In genomic region chr17:51789098-51789497, GRCm38 (mm10) we compare ENCODE assay signal across 21 mouse cellular contexts. TPM values are rescaled to one million over a fixed set of nuclear protein-coding genes. Genes with fewer than 3 reads are reported as not detected.
A peak's percentile ranks its signal among the peaks of the same experiment; 100 is the strongest.
DNase-seq lines count a peak whose midpoint lies in the region; ATAC-seq and TF ChIP-seq lines count a peak whose summit lies in the region.
"Had no signal": no experiment of that assay in that cellular context is flagged by ENCODE, and none has a peak within 500 bp of the region (broad histone marks: within the 10 kb centered on the region; RNA-seq: fewer than 3 reads in every experiment).

No protein-coding gene starts in this region.

- no peak overlapping the region for H3K4me3 ChIP-seq in forebrain, embryonic 15.5 days
- no peak overlapping the region for H3K4me3 ChIP-seq in forebrain, embryonic 11.5 days (ENCODE audit: low read depth, low read length)
- no peak overlapping the region for H3K4me3 ChIP-seq in left cerebral cortex, adult 2 months
- H3K4me3 ChIP-seq: embryonic facial prominence, embryonic 12.5 days; forebrain, embryonic 12.5 days; heart, embryonic 10.5 days; hindbrain, embryonic 12.5 days had no signal

- H3K27ac ChIP-seq in forebrain, embryonic 15.5 days (replicated peaks): peak overlapping the region; percentile 86
- no peak overlapping the region for H3K27ac ChIP-seq in forebrain, embryonic 11.5 days (ENCODE audit: low read depth, low read length)
- H3K27ac ChIP-seq in left cerebral cortex, adult 2 months: peak overlapping the region; percentile 65
- H3K27ac ChIP-seq: embryonic facial prominence, embryonic 12.5 days; forebrain, embryonic 12.5 days; heart, embryonic 10.5 days; hindbrain, embryonic 12.5 days had no signal

- no peak for TF ChIP-seq CTCF in left cerebral cortex, adult 2 months (IDR thresholded peaks at IDR 0.05)

- intact Hi-C loops in left cerebral cortex, adult 2 months (cut with DNase I): no loop called here
- intact Hi-C loops in left cerebral cortex, postnatal 10 days (cut with DNase I): no loop called here

- no peak overlapping the region for H3K4me2 ChIP-seq in forebrain, embryonic 15.5 days (replicated peaks)
- no peak overlapping the region for H3K4me2 ChIP-seq in forebrain, embryonic 11.5 days (ENCODE audit: low read depth, low read length, severe bottlenecking)
- H3K4me2 ChIP-seq: embryonic facial prominence, embryonic 12.5 days; forebrain, embryonic 12.5 days; hindbrain, embryonic 12.5 days had no signal

- no peak overlapping the region for H3K9ac ChIP-seq in forebrain, embryonic 15.5 days (replicated peaks)
- H3K9ac ChIP-seq in forebrain, embryonic 11.5 days (ENCODE audit: low read length): no peak overlapping the region
- H3K9ac ChIP-seq: embryonic facial prominence, embryonic 12.5 days; forebrain, embryonic 12.5 days; hindbrain, embryonic 12.5 days had no signal

- H3K4me1 ChIP-seq in forebrain, embryonic 15.5 days: peaks cover 31% of the 10 kb centered on the region
- H3K4me1 ChIP-seq in forebrain, embryonic 11.5 days (replicated peaks; ENCODE audit: control insufficient read depth, insufficient read depth, low read length): 0 out of 2 replicates have a peak, but pooled peaks cover 4% of the 10 kb centered on the region

- H3K36me3 ChIP-seq in forebrain, embryonic 15.5 days: no peaks in the 10 kb centered on the region; the same call in 1 of the 2 replicates
- H3K36me3 ChIP-seq in forebrain, embryonic 11.5 days (ENCODE audit: control insufficient read depth, insufficient read depth, low read length): no peaks in the 10 kb centered on the region
- H3K36me3 ChIP-seq: embryonic facial prominence, embryonic 12.5 days; heart, embryonic 10.5 days had no signal

- H3K9me3 ChIP-seq in forebrain, embryonic 15.5 days: no peaks in the 10 kb centered on the region
- H3K9me3 ChIP-seq in forebrain, embryonic 11.5 days (ENCODE audit: control insufficient read depth, low read length): no peaks in the 10 kb centered on the region
- H3K9me3 ChIP-seq: embryonic facial prominence, embryonic 12.5 days; forebrain, embryonic 12.5 days; heart, embryonic 10.5 days; hindbrain, embryonic 12.5 days had no signal

- ATAC-seq in forebrain, embryonic 15.5 days (replicated peaks): no peak
- no peak for ATAC-seq in forebrain, embryonic 11.5 days (replicated peaks; ENCODE audit: low FRiP score)
- ATAC-seq in granulocyte monocyte progenitor cell, adult 5-6 weeks (replicated peaks; ENCODE audit: poor library complexity, severe bottlenecking): 0 out of 2 replicates have a peak, but pooled peaks have one; percentile 3
- ATAC-seq: Patski had no signal

- DNase-seq in forebrain, embryonic 11.5 days (ENCODE audit: low spot score): no peak
- no peak for DNase-seq in left cerebral cortex, adult 2 months (ENCODE audit: extremely low spot score in 1 of 2, low spot score in 2 of 2)
- DNase-seq in left cerebral cortex, postnatal 10 days (ENCODE audit: extremely low spot score in 1 of 2, low spot score in 2 of 2): no peak
- DNase-seq in kidney, postnatal 14 days: no peak
- no peak for DNase-seq in cerebellum, adult 18-20 months
- DNase-seq: adrenal gland, adult 2 months; adrenal gland, postnatal 25 days; cerebellum, adult 11 months; gastrocnemius, postnatal 36 days; heart, adult 18-20 months; heart, postnatal 10 days; heart, postnatal 4 days; kidney, adult 11 months had no signal

- no peaks in the 10 kb centered on the region for H3K27me3 ChIP-seq in forebrain, embryonic 15.5 days
- no peaks in the 10 kb centered on the region for H3K27me3 ChIP-seq in forebrain, embryonic 11.5 days (ENCODE audit: control insufficient read depth, insufficient read depth, low read length)
- H3K27me3 ChIP-seq: CH12.LX; embryonic facial prominence, embryonic 12.5 days; forebrain, embryonic 12.5 days; hindbrain, embryonic 12.5 days had no signal

- 92% methylated on average over 4 of the region's 4 CpGs for WGBS in forebrain, embryonic 15.5 days
- 86% methylated on average over 4 of the region's 4 CpGs for WGBS in forebrain, embryonic 11.5 days

RNA-seq across cellular contexts. Expression of gene Satb1, which starts 44.0 kb away (rescaled TPM):
- polyA plus RNA-seq in forebrain, embryonic 15.5 days (2015; fragmentation: Nextera tagmentation; extraction: Ambion mirVana): 40.1 and 47.2 TPM in 2 replicates
- polyA plus RNA-seq in forebrain, embryonic 11.5 days (2014; fragmentation: Nextera tagmentation; extraction: Ambion mirVana): 31.8 and 33.6 TPM in 2 replicates
- total RNA-seq in left cerebral cortex, adult 2 months (2021): 100 to 1,000 TPM; 127 to 132 TPM
- 100 to 1,000 TPM; 144 to 153 TPM for total RNA-seq in left cerebral cortex, postnatal 10 days (2021)
- 33.7 and 43.3 TPM in 2 replicates for total RNA-seq in granulocyte monocyte progenitor cell, adult 5-6 weeks (2014; fragmentation: Nextera tagmentation)
- total RNA-seq in granulocyte monocyte progenitor cell, adult 5-6 weeks (2017): 12.1 and 16.2 TPM in 2 replicates
- total RNA-seq: CH12.LX had no signal
